Mouse (Mus musculus): ENCODE measurements at regions not wholly inside any gene's neighbourhood (a gene's known extent, or its start where the extent isn't known, plus 50 kb on each side); places are given as distances from the start of the nearest gene placed in this dataset.

DNA sequence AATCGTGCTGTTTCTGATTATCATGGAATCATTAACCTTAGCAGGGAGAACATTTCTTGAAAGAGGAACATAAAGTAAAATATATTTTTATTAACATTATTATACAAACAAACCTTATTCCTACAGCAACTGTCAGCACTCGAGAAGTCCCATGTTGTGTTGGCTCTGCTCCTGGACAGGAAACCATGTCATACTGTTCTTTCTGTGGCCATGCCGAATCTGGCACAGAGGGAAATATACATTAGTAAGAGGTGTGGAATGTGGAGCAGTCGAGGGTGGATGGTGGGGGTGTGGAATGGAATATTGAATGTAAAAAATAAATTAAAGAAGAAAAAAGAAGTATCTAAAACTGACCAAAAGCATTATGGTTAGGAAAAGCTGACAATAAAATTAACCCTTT is 342.1 kb upstream of the Pmfbp1 start:
- H3K4me2 ChIP-seq: no peak overlapping the region
- no peak overlapping the region for H3K4me3 ChIP-seq
- H3K27me3 ChIP-seq: no peaks in the 10 kb centered on the region
- no peak for ATAC-seq (replicated peaks; ENCODE audit: insufficient number of reproducible peaks, insufficient read depth, low FRiP score, low read depth)
- H3K36me3 ChIP-seq: no peaks in the 10 kb centered on the region
- H3K9me3 ChIP-seq (replicated peaks): peaks cover 7% of the 10 kb centered on the region; the same call in 1 of the 2 replicates
- 58% methylated on average over 4 of the region's 4 CpGs for WGBS
- no peaks in the 10 kb centered on the region for H3K4me1 ChIP-seq (replicated peaks)
- no peak overlapping the region for H3K27ac ChIP-seq
- no peak overlapping the region for H3K9ac ChIP-seq

DNA sequence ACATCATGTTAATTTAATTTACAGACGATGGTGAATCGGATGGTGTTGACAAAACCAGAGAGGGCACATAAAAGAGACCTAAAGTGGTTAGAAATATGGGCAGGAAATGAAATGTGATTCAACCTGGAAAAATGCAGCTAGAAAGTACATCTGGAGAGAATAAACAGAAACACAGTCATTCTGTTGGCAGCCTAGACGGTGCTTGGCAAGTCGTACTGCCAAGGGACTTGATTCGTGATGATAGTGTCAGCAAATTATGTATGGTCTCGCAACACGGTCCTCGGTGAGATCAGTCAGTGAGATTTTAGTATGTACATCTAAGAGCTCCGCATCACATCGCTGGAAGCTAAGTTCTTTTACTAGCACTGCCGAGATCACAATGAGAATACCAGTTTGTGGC is 338.3 kb upstream of the Pmfbp1 start:
- H3K4me3 ChIP-seq: no peak overlapping the region
- no peaks in the 10 kb centered on the region for H3K27me3 ChIP-seq
- no peaks in the 10 kb centered on the region for H3K4me1 ChIP-seq (replicated peaks)
- H3K9ac ChIP-seq: no peak overlapping the region
- peaks cover 7% of the 10 kb centered on the region; the same call in 1 of the 2 replicates for H3K9me3 ChIP-seq (replicated peaks)
- H3K27ac ChIP-seq: no peak overlapping the region
- no peak for ATAC-seq (replicated peaks; ENCODE audit: insufficient number of reproducible peaks, insufficient read depth, low FRiP score, low read depth)
- WGBS: 55% methylated on average over 11 of the region's 11 CpGs
- no peak overlapping the region for H3K4me2 ChIP-seq
- H3K36me3 ChIP-seq: no peaks in the 10 kb centered on the region

DNA sequence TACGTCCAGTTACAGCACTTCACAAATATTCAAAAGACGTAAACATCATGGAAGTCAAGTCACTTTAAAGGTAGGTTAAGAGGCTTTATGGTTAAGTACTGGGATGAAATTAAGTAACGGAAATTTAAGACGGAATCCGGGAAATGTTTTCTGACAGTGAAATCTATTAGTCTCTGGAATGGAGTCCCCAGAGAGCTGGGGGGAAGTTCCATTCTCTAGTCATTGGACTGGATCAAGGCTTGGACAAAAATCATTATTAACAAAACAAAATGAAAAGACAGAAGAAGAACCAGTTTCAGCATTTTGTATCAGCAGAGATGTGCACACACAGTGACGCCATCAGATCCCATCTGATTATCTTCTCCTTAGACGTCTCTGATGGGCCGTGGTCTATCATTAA is 337.8 kb upstream of the Pmfbp1 start:
- Histone ChIP-seq H3K9me3 (replicated peaks) (peaks cover 5% of the 10 kb centered on the region; the same call in 1 of the 2 replicates), H3K4me3 (no peak overlapping the region), H3K36me3 (no peaks in the 10 kb centered on the region), H3K9ac (no peak overlapping the region), H3K27ac (0 out of 2 replicates have a peak overlapping the region, but pooled peaks have one; percentile 24), H3K27me3 (no peaks in the 10 kb centered on the region), H3K4me2 (no peak overlapping the region), H3K4me1 (replicated peaks) (no peaks in the 10 kb centered on the region)
- ATAC-seq (replicated peaks; ENCODE audit: insufficient number of reproducible peaks, insufficient read depth, low FRiP score, low read depth): no peak
- 75% methylated on average over 8 of the region's 8 CpGs for WGBS

DNA sequence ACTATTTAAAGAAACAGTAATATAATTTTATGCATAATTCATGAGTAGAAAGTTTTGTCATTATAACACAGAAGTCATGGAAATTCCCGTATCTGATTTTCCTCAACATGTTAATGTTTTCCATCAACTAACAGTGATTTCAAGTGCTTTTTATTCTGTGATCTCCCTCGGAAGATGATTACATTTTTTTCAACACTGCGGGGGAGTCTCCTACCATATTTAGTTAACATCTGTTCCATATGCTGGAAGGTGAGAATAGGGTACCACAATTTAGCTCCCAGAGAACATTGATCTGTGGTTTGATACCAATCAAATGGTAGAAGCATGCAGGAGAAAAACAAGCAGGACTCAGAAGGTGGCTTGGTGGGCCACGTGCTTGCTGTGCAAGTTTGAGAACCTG is 321.1 kb upstream of the Pmfbp1 start:
- no peak for ATAC-seq (replicated peaks; ENCODE audit: insufficient number of reproducible peaks, insufficient read depth, low FRiP score, low read depth)
- Histone ChIP-seq H3K9ac (no peak overlapping the region), H3K27me3 (no peaks in the 10 kb centered on the region), H3K36me3 (no peaks in the 10 kb centered on the region), H3K4me2 (no peak overlapping the region), H3K27ac (no peak overlapping the region), H3K4me3 (no peak overlapping the region), H3K4me1 (replicated peaks) (no peaks in the 10 kb centered on the region), H3K9me3 (replicated peaks) (no peaks in the 10 kb centered on the region)
- 72% methylated on average over 4 of the region's 4 CpGs for WGBS

DNA sequence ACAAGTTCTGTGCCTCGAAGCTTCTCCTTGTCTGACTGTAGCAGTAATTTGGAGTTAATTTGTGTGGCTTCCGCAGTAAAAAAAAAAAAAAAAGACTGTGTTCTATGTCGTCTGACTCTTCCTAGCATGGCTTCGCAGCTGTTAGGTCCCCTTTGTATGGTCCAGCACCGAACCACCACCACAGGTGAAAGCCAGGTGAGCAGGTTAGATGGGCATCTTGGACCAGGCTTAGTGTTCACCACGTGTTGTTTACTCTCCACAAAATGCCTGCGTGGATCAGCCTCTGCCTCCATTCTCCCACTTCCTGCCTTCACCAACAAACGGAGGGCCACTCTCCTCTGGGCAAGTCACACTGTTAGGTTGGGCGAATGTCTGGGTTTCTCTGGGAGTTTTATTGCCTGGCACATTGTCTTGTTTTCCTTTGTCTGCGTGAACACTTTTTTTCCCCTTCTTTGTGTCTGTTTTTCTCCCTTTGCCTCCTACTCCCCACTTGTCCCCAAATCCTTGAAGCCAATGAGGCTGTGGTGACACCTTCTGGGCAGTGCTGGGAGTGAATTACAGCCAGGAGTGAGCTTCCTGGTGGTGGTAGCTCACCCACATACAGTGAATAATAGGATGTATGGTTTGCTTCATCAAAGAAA is 308.1 kb upstream of the Pmfbp1 start:
- peaks cover 5% of the 10 kb centered on the region for H3K4me1 ChIP-seq (replicated peaks)
- no peaks in the 10 kb centered on the region for H3K36me3 ChIP-seq
- H3K27ac ChIP-seq: peak overlapping the region; percentile 12; the same call in 1 of the 2 replicates
- H3K27me3 ChIP-seq: no peaks in the 10 kb centered on the region
- peak overlapping the region; percentile 41 for H3K4me3 ChIP-seq
- peak overlapping the region; percentile 53 for H3K9ac ChIP-seq
- ATAC-seq (replicated peaks; ENCODE audit: insufficient number of reproducible peaks, insufficient read depth, low FRiP score, low read depth): peak; percentile 72; the same call in 1 of the 2 replicates
- H3K4me2 ChIP-seq: peak overlapping the region; percentile 70
- no peaks in the 10 kb centered on the region for H3K9me3 ChIP-seq (replicated peaks)
- WGBS: 32% methylated on average over 10 of the region's 10 CpGs

DNA sequence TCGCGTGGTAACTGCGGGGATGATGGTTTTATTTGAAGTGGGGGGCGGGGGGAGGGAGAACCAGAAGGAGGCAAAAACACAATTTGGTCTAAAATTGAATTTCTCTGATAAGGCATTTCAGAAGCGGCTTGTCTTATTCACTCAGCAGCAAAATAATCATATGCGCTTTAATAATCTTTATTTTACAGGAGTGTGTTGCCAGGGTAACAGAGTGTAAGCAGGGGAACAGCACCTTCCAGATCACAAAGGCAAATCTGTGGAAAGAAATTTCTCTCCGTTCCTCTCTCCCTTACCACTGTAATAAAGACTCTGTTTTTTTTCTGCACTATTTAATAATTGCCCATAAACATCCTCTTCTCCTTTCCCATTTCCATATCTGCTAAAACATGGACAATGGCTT is 306.2 kb upstream of the Pmfbp1 start:
- Histone ChIP-seq H3K36me3 (no peaks in the 10 kb centered on the region), H3K27me3 (no peaks in the 10 kb centered on the region), H3K4me1 (replicated peaks) (peaks cover 5% of the 10 kb centered on the region), H3K4me2 (no peak overlapping the region), H3K9ac (no peak overlapping the region), H3K27ac (no peak overlapping the region), H3K9me3 (replicated peaks) (no peaks in the 10 kb centered on the region), H3K4me3 (no peak overlapping the region)
- 63% methylated on average over 7 of the region's 7 CpGs for WGBS
- no peak for ATAC-seq (replicated peaks; ENCODE audit: insufficient number of reproducible peaks, insufficient read depth, low FRiP score, low read depth)

DNA sequence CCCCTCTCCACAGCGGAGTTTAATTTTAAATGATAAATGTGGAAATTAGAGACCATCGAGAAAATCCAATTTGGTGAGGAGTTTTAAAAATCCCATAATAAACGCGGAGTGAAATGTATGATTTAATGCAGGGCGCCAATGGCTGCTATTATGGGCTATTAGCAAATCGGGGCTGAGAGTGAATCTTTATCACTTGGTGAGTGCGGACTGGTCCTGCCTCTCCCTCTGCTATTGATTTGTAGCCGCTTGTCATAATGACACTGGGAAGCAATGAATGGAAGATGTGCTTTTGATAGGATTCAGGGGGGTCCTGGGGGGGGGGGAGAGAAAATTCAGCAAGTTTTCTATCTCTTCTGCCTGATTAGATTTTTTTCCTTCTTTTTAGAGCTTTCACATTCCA is 279.6 kb upstream of the Pmfbp1 start:
- H3K4me3 ChIP-seq: no peak overlapping the region
- H3K9me3 ChIP-seq (replicated peaks): no peaks in the 10 kb centered on the region
- WGBS: 85% methylated on average over 8 of the region's 8 CpGs
- H3K4me2 ChIP-seq: no peak overlapping the region
- no peak overlapping the region for H3K9ac ChIP-seq
- ATAC-seq (replicated peaks; ENCODE audit: insufficient number of reproducible peaks, insufficient read depth, low FRiP score, low read depth): no peak
- H3K27ac ChIP-seq: no peak overlapping the region
- no peaks in the 10 kb centered on the region for H3K4me1 ChIP-seq (replicated peaks)
- H3K36me3 ChIP-seq: no peaks in the 10 kb centered on the region
- no peaks in the 10 kb centered on the region for H3K27me3 ChIP-seq

DNA sequence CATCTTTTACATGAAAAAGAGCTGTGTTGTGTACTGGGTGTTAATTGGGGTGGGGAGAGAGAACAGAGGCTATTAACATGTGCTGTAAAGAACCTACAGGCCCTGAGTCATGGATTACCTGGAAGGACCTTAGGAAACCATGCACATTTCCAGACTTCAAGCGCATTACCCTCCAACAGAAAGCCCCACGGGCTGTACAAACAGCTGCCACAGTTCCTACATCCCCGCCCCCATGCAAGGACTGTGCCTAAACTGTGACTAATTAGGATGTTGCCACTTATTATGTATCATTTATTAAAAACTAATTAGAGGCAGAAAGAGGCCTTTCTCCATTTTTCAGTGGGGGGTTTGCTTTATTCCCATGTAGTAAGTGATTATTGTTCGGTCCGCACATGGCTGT is 277.5 kb upstream of the Pmfbp1 start:
- H3K4me2 ChIP-seq: no peak overlapping the region
- H3K27me3 ChIP-seq: no peaks in the 10 kb centered on the region
- no peak overlapping the region for H3K9ac ChIP-seq
- no peaks in the 10 kb centered on the region for H3K4me1 ChIP-seq (replicated peaks)
- no peaks in the 10 kb centered on the region for H3K36me3 ChIP-seq
- no peak overlapping the region for H3K27ac ChIP-seq
- H3K9me3 ChIP-seq (replicated peaks): no peaks in the 10 kb centered on the region
- WGBS: 85% methylated on average over 5 of the region's 5 CpGs
- no peak for ATAC-seq (replicated peaks; ENCODE audit: insufficient number of reproducible peaks, insufficient read depth, low FRiP score, low read depth)
- H3K4me3 ChIP-seq: no peak overlapping the region

DNA sequence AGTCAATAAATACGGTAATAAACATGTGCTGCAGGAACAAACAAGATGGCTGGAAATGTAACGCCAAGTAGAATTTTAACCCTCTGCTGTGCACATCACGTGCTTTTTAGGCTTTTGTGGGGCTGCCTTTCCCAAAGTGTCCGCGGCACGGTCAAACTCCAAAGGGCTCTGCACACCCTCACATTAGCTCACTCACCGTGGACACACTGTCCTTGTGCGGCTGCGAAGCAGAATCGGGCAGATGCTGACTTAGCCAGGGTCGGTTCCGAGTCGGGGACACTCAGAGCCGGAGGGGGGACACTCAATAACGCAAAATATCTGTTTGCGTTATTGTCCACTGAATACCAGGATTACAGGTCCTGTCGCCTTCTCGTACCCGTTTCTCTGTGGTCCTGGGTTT is 276.5 kb upstream of the Pmfbp1 start:
- ATAC-seq (replicated peaks; ENCODE audit: insufficient number of reproducible peaks, insufficient read depth, low FRiP score, low read depth): no peak
- Histone ChIP-seq H3K9me3 (replicated peaks) (no peaks in the 10 kb centered on the region), H3K36me3 (no peaks in the 10 kb centered on the region), H3K27ac (no peak overlapping the region), H3K27me3 (no peaks in the 10 kb centered on the region), H3K9ac (no peak overlapping the region), H3K4me2 (no peak overlapping the region), H3K4me1 (replicated peaks) (no peaks in the 10 kb centered on the region), H3K4me3 (no peak overlapping the region)
- 88% methylated on average over 19 of the region's 19 CpGs for WGBS

DNA sequence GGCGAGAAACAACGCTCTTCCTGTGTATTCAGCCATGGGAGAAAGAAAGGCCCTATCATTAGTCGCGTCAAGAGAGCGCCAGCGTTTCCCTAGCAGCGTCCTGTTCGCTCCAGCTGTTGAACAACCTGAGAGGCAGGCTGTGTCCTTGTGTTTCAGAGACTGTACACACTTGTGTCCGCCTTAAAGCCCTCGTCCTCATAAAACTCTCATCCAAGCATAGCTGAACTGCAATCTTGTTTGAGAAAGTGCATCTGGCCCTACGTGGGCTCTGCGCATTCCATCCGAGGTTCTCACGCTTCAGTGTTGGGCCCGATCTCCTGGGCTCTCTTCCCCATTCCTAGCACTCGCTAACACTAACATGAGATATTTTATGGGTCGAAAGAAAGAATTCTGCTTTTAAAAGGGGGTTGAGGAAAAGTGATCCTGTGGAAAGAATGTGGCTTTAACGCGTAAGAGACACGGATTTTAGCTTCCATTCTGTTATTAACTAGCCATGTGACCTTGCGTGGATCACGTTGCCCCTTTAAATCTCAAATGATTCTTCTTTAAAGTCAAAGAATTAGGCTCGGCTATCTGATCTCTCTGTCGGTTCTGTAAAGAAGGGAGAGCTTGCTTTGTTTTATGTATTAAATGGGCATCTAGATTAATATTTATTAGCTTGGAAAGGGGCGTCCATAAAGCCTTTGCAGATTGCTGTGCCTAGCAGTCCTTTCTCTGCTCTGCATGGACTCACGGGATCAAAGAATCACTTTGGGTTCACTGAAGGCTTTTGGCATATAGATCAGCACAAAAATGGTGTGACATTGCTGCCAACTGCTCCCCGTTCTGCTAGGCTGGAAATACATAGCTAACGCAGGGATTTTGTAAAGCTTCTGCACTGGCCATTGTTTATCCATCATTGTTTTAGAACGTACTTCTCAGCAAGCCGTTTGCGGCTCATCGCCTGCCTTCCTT is 261.3 kb upstream of the Pmfbp1 start:
- Histone ChIP-seq H3K4me2 (no peak overlapping the region), H3K4me3 (no peak overlapping the region), H3K27ac (no peak overlapping the region), H3K4me1 (replicated peaks) (no peaks in the 10 kb centered on the region), H3K9me3 (replicated peaks) (no peaks in the 10 kb centered on the region), H3K36me3 (no peaks in the 10 kb centered on the region), H3K9ac (no peak overlapping the region), H3K27me3 (no peaks in the 10 kb centered on the region)
- no peak for ATAC-seq (replicated peaks; ENCODE audit: insufficient number of reproducible peaks, insufficient read depth, low FRiP score, low read depth)
- WGBS: 68% methylated on average over 32 of the region's 32 CpGs

DNA sequence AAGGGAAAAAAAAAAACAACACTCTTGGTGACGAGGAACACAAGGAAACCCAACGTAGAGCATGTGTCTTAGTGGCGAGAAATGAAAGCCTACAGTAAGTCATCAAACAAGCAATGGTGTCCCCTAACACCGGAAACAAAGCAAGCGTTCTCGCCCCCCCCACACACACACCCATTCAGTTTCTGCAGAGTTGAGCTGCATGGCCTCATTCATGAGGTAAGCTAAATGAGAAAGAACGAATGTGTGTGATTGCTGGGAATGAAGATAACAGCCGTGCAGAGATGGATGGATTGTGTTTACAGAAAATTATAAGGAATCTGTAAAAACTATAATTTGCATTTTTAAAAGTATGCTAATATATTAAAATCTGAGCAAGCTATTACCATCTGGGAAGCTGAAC is 248.3 kb upstream of the Pmfbp1 start:
- Histone ChIP-seq H3K9me3 (replicated peaks) (no peaks in the 10 kb centered on the region), H3K4me1 (replicated peaks) (no peaks in the 10 kb centered on the region), H3K4me2 (no peak overlapping the region), H3K36me3 (no peaks in the 10 kb centered on the region), H3K9ac (no peak overlapping the region), H3K4me3 (no peak overlapping the region), H3K27me3 (no peaks in the 10 kb centered on the region; the same call in 1 of the 2 replicates), H3K27ac (no peak overlapping the region)
- ATAC-seq (replicated peaks; ENCODE audit: insufficient number of reproducible peaks, insufficient read depth, low FRiP score, low read depth): no peak
- WGBS: 76% methylated on average over 8 of the region's 8 CpGs
